Mouse (Mus musculus): ENCODE results near the gene Gabrr2.

GRCm38 (mm10) chr4:33110845-33111244 lies 48.0 kb downstream of the Gabrr2 start:
- no peak for TF ChIP-seq POLR2A (IDR thresholded peaks at IDR 0.05; ENCODE audit: insufficient read length, low read depth)
- TF ChIP-seq POLR2AphosphoS2 (IDR thresholded peaks at IDR 0.05; ENCODE audit: insufficient read length, low read depth): no peak
- no peak for TF ChIP-seq MYOD1 (IDR thresholded peaks at IDR 0.05; ENCODE audit: control insufficient read depth in 1 of 3, insufficient read length in 2 of 3, low read depth in 2 of 3)
- TF ChIP-seq MYOG (IDR thresholded peaks at IDR 0.05; ENCODE audit: control insufficient read depth in 1 of 3, insufficient read depth in 1 of 3, insufficient read length in 2 of 3, low read depth in 2 of 3): no peak
- no peak for TF ChIP-seq USF1 (IDR thresholded peaks at IDR 0.05; ENCODE audit: low read depth)
- TF ChIP-seq MAX (IDR thresholded peaks at IDR 0.05; ENCODE audit: low read depth): no peak
- TF ChIP-seq TCF12 (IDR thresholded peaks at IDR 0.05; ENCODE audit: insufficient read depth, poor library complexity, severe bottlenecking): no peak
- no peak for TF ChIP-seq E2F4 (IDR thresholded peaks at IDR 0.05; ENCODE audit: insufficient read depth)
- TF ChIP-seq SRF (IDR thresholded peaks at IDR 0.05; ENCODE audit: control insufficient read depth, insufficient read length, low read depth): no peak
- TF ChIP-seq TCF3 (IDR thresholded peaks at IDR 0.05; ENCODE audit: insufficient read length, low read depth): no peak
